Mouse (Mus musculus) heart, adult 8-10 months (tissue): ENCODE data around the gene Nup210l. TPM values are rescaled to one million over a fixed set of nuclear protein-coding genes. Genes with fewer than 3 reads are reported as not detected.
"Not testable (repeated sequence)": the region's sequence is repeated elsewhere in the genome, so short reads cannot be mapped to it uniquely, and the experiment has no call there.

ENCODE experiments used
- DNase-seq: peaks from one replicate; pipeline ENCODE4 v3.0.0; 2022; ENCODE audit warnings: low spot score
- total RNA-seq, 4 experiments: library from RNA; stranded (reverse); gene quantifications; 2 replicates each; pipeline ENCODE4 v1.2.4; 2022

Nup210l gene
- total RNA-seq, 4 experiments from 2014 or later: 0.06 to 0.16 (median 0.10) TPM

- DNase-seq: no peak
Observed at GRCm38 (mm10) chr3:90221123-90221522, 117.2 kb downstream of the Nup210l start.

GRCm38 (mm10) chr3:90222455-90222854 is 118.5 kb downstream of the Nup210l start:
- DNase-seq: no peak

GRCm38 (mm10) chr3:90222941-90223340 is 119.0 kb downstream of the Nup210l start:
- DNase-seq: no peak

GRCm38 (mm10) chr3:90224331-90224730 is 120.4 kb downstream of the Nup210l start:
- DNase-seq: no peak

- no peak for DNase-seq
Observed at GRCm38 (mm10) chr3:90231075-90231474, 127.1 kb downstream of the Nup210l start.

GRCm38 (mm10) chr3:90231507-90232333 is 127.8 kb downstream of the Nup210l start, which contains the start of gene Jtb:
Jtb (plus strand) TSS chr3:90231597.
- DNase-seq: peak; percentile 95

GRCm38 (mm10) chr3:90241251-90241650 is 137.3 kb downstream of the Nup210l start:
- DNase-seq: no peak

GRCm38 (mm10) chr3:90241669-90242358 is 137.9 kb downstream of the Nup210l start:
- no peak for DNase-seq

GRCm38 (mm10) chr3:90242984-90243775 is 139.2 kb downstream of the Nup210l start, which contains the start of gene Creb3l4:
Creb3l4 (minus strand) TSS chr3:90243512.
- peak; percentile 32 for DNase-seq

GRCm38 (mm10) chr3:90245406-90245805 is 141.5 kb downstream of the Nup210l start:
- DNase-seq: no peak

GRCm38 (mm10) chr3:90247630-90247959 is 143.7 kb downstream of the Nup210l start:
- no peak for DNase-seq

- peak; percentile 96 for DNase-seq
Observed at GRCm38 (mm10) chr3:90247960-90248745, 144.2 kb downstream of the Nup210l start, which contains the start of gene Slc39a1. Slc39a1 (plus strand) TSS chr3:90248172.

GRCm38 (mm10) chr3:90248746-90249100 is 144.8 kb downstream of the Nup210l start:
- DNase-seq: peak; percentile 55

GRCm38 (mm10) chr3:90250791-90251190 is 146.9 kb downstream of the Nup210l start:
- no peak for DNase-seq

GRCm38 (mm10) chr3:90251731-90252226 is 147.8 kb downstream of the Nup210l start:
- DNase-seq: not testable (repeated sequence)

- DNase-seq: not testable (repeated sequence)
Observed at GRCm38 (mm10) chr3:90252659-90253058, 148.7 kb downstream of the Nup210l start.

GRCm38 (mm10) chr3:90253174-90253573 is 149.2 kb downstream of the Nup210l start:
- DNase-seq: not testable (repeated sequence)

- DNase-seq: peak; percentile 98
Observed at GRCm38 (mm10) chr3:90253653-90254418, 149.9 kb downstream of the Nup210l start, which contains the start of gene Crtc2. Crtc2 (plus strand) TSS chr3:90254163.

- DNase-seq: no peak
Observed at GRCm38 (mm10) chr3:90254419-90255193, 150.7 kb downstream of the Nup210l start.
